ENCODE assay signal across 9 mouse cellular contexts in genomic region chr19:41204159-41205081, GRCm38 (mm10). TPM values are rescaled to one million over a fixed set of nuclear protein-coding genes. Genes with fewer than 3 reads are reported as not detected.
DNase-seq lines count a peak whose midpoint lies in the region.
"Had no signal": no experiment of that assay in that cellular context is flagged by ENCODE, and none has a peak within 500 bp of the region (broad histone marks: within the 10 kb centered on the region; RNA-seq: fewer than 3 reads in every experiment).

No protein-coding gene starts in this region.

- DNase-seq in adrenal gland, postnatal 14 days, result peak; percentile 46
- no peak for DNase-seq in adrenal gland, adult 8-10 months
- DNase-seq in kidney, postnatal 10 days, result peak; percentile 40
- DNase-seq in kidney, adult 11 months, result no peak
- DNase-seq in right cerebral cortex, adult 2 months (ENCODE audit: low spot score in 2 of 2), result peak; percentile 25 to 45
- no peak for DNase-seq in right cerebral cortex, postnatal 10 days (ENCODE audit: low spot score in 2 of 2)
- no peak for DNase-seq in urinary bladder, postnatal 25 days (ENCODE audit: low spot score)
- no peak for DNase-seq in thymus, postnatal 0 days (ENCODE audit: low spot score)
- DNase-seq: thymus, postnatal 14 days had no signal

RNA-seq across cellular contexts. Expression of gene Tll2, which starts 2.2 kb away (rescaled TPM):
- total RNA-seq in adrenal gland, postnatal 14 days (2021), result 0.49 TPM in 1 of 2 replicates, not detected in the other
- under 1 TPM in 1 of 4 experiments, not detected in 3; 0.07 TPM for total RNA-seq in adrenal gland, adult 8-10 months (2022)
- polyA plus RNA-seq in thymus, postnatal 0 days (2015; fragmentation: Nextera tagmentation; extraction: Ambion mirVana), result 0.08 and 0.14 TPM in 2 replicates

RNA-seq across cellular contexts. Expression of gene Tm9sf3, which starts 59.4 kb away (rescaled TPM):
- 155 and 156 TPM in 2 replicates for total RNA-seq in adrenal gland, postnatal 14 days (2021)
- 100 to 1,000 TPM; 163 to 188 (median 173) TPM for total RNA-seq in adrenal gland, adult 8-10 months (2022)
- 118 and 131 TPM in 2 replicates for polyA plus RNA-seq in thymus, postnatal 0 days (2015; fragmentation: Nextera tagmentation; extraction: Ambion mirVana)

Comparison
In these comparisons a context has a peak if more than half of its experiments do, and no peak if none do; other contexts are left out.
1. DNase-seq: peak in adrenal gland, postnatal 14 days (single experiment), kidney, postnatal 10 days (single experiment) and right cerebral cortex, adult 2 months (2 of 2); none in adrenal gland, adult 8-10 months (single experiment), kidney, adult 11 months (single experiment), right cerebral cortex, postnatal 10 days (0 of 2), urinary bladder, postnatal 25 days (single experiment) and thymus, postnatal 0 days (single experiment).